Mouse (Mus musculus): ENCODE measurements around the gene Riox1. TPM values are rescaled to one million over a fixed set of nuclear protein-coding genes. Genes with fewer than 3 reads are reported as not detected.

Gene Riox1
- total RNA-seq, 4 experiments from 2014 or later = 9.3 to 16.9 (median 15.6) TPM

GRCm38 (mm10) chr12:83949776-83950492 is 474 bp upstream of the Riox1 start:
- no peak for DNase-seq

GRCm38 (mm10) chr12:83950840-83951701 is 663 bp downstream of the Riox1 start:
- DNase-seq = no peak

GRCm38 (mm10) chr12:83951711-83952575 is 1.5 kb downstream of the Riox1 start:
- DNase-seq = no peak

GRCm38 (mm10) chr12:83958278-83958677 is 7.9 kb downstream of the Riox1 start:
- no peak for DNase-seq

- no peak for DNase-seq
These were observed 14.8 kb downstream of the Riox1 start for GRCm38 (mm10) chr12:83965235-83965634.

DNA sequence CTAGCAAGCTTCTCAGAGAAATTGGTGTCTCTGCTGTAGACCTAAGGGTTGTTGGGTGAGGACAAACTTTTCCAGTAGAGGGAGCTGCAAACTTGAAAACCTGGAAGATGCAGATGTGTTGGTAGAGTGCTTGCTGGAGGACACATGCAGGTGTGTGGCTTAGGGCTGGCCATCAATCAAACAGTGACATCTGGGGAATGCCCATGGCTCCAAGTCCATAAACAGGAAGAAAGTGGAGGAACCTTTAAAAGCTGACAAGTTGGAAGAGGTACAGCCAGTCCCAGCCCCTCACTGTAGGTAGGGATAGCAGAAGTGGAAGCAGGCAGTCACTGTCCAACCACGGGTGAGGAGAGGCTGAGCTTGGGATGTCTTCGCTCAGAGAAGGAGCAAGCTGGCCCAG is 21.7 kb downstream of the Riox1 start:
- DNase-seq = no peak

DNA sequence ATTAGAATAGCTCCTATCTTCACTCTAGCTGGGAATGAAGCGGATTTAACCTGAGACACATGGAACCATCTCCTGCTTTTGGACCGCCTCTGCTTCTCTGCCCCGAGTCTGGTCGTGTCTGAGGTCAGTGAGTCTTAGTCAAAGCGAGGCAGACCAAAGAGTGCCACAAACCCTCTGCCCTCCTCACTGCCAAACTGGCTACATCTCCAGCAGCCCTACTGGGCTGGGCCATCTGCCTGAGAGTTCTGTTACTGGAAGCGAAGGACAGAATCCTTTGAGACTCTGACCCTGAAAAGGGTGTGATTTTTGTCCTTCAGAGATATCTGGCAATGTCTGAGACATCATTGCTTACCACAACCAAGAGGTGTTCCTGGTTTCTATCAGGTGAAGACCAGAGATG is 28.5 kb downstream of the Riox1 start:
- DNase-seq = no peak

DNA sequence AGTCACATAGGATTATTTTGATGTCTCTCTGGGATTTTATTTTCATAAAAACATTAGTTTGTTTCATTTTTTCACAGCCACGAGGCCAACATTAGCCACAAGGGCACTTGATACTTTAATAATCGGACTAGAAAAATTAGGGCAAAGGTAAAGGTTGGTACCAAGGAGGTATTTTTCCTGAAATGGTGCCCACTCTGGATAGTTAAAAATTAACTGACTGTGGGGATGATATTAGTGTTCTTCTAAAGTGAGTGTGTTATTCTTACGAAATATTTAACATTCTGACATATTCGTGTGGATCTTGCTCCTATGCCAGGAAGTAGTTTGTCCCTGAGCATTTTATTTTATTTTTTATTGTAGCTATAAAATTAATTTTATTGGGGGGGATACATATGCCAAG is 31.2 kb downstream of the Riox1 start:
- no peak for DNase-seq

DNA sequence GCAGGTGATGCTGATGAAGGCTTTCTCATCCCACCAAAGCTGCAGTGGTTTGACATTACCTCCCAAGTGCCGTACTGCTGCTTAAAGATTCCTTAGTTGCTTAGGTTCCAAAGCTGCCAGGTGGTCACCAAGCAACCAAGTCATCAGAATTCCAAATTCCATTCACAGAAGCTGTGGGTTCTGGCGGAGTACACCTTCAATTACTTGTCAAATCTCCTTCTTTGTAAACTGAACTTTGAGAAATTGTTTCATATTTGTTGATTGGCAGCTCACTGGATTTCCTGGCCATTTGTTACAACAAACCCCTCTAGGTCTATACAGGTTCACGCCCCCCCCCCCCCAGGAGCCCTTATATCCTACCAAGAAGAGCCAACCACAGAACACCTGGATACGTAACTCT is 34.3 kb downstream of the Riox1 start, which contains the start of gene Heatr4:
Gene Heatr4, minus strand, starts transcription at position 101 of the 400 bp plus-strand sequence.
- DNase-seq = no peak

DNA sequence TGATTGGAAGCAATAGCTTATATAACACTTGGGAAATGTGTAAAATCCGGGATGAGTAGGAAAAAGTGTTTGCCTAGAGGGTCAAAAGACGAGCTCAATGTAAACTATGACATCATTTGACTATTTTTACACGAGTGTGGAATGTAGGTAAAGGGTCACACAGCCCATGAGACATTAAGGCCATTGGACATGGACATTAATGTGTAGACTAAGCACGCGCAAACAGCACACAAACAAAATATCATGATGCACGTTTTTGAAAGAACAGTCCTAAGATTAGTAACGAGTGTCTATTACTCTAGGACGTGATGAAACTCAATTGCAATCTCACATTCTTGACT is 36.8 kb downstream of the Riox1 start:
- DNase-seq = no peak

GRCm38 (mm10) chr12:83987583-83988441 is 37.4 kb downstream of the Riox1 start, which contains the start of gene Acot2:
Gene Acot2 (plus strand): TSS chr12:83987861.
- DNase-seq = peak; percentile 71

- DNase-seq = no peak
These were observed 38.1 kb downstream of the Riox1 start for GRCm38 (mm10) chr12:83988483-83988882.

DNA sequence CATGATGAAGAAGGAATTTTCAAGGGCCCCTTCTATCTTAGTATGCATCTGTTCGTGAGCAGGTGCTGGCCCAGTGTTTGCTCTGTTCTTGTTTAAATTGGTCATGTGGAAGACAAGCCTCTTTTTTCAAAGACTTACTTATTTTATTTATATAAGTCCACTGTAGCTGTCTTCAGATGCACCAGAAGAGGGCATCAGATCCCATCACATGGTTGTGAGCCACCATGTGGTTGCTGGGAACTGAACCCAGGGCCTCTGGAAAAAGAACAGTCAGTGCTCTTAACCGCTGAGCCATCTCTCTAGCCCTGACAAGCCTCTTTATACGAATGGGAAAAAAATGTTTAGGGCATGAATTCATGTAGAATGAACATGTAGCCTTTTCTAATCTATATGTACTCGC is 39.0 kb downstream of the Riox1 start:
- no peak for DNase-seq

GRCm38 (mm10) chr12:83997221-83997620 is 46.8 kb downstream of the Riox1 start:
- no peak for DNase-seq

- no peak for DNase-seq
These were observed 48.1 kb downstream of the Riox1 start for GRCm38 (mm10) chr12:83998341-83999107.

- peak; percentile 39 for DNase-seq
These were observed 48.8 kb downstream of the Riox1 start for GRCm38 (mm10) chr12:83999237-83999636.

DNA sequence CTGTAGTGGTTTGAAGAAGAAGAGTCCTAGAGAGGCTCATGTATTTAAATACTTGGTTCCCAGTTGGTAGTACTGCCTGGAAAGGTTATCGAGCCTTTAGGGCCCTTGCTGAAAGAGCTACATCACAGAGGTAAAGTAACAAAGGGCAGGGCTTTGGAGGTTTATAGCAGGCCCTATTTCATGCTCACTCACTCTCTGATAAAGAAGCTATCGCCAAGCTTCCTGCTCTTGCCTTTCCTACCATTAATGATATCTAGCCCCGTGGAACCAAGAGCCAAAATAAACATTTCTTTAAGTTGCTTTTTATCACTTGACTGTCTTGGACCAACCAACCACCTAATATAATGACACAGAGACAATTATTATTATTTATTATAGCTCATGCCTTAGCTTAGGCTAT is 50.0 kb downstream of the Riox1 start:
- no peak for DNase-seq

Measured in adrenal gland, adult 8-10 months (tissue).